Mouse (Mus musculus): ENCODE data around the gene Abi3.

Gene Abi3

GRCm38 (mm10) chr11:95827464-95828085, 14.7 kb downstream of the Abi3 start:
- CTCF ChIA-PET = interaction anchor here (0.6 to 3.1 kb wide), 10 partner anchors 9 to 153 kb away, joined by 3 to 15 read pairs (median 4); partner anchors contain the start of gene Abi3

- CTCF ChIA-PET = interaction anchor here (0.9 to 3.1 kb wide), 3 partner anchors 27 to 153 kb away, joined by 4 to 15 read pairs (median 9); no protein-coding TSS in a partner anchor
These were observed 15.2 kb downstream of the Abi3 start for GRCm38 (mm10) chr11:95827168-95827447.

- CTCF ChIA-PET = interaction anchor here (1.3 to 3.1 kb wide), 3 partner anchors 27 to 154 kb away, joined by 3 to 15 read pairs (median 9); no protein-coding TSS in a partner anchor
These were observed 15.7 kb downstream of the Abi3 start for GRCm38 (mm10) chr11:95826317-95827167.

GRCm38 (mm10) chr11:95825625-95826024, 16.7 kb downstream of the Abi3 start:
- CTCF ChIA-PET = interaction anchor here (1.3 kb wide), 1 partner anchor 29 kb away, joined by 3 read pairs; no protein-coding TSS in a partner anchor

GRCm38 (mm10) chr11:95824877-95825243, 17.4 kb downstream of the Abi3 start:
- CTCF ChIA-PET = interaction anchor here (0.9 to 1.1 kb wide), 3 partner anchors 26 to 74 kb away, joined by 3 to 5 read pairs (median 4); no protein-coding TSS in a partner anchor

- CTCF ChIA-PET = interaction anchor here (0.9 to 1.1 kb wide), 3 partner anchors 26 to 74 kb away, joined by 3 to 5 read pairs (median 4); no protein-coding TSS in a partner anchor
These were observed 18.0 kb downstream of the Abi3 start, which contains the start of gene Phospho1 for GRCm38 (mm10) chr11:95824071-95824876. Gene Phospho1 (plus strand): TSS chr11:95824499.

GRCm38 (mm10) chr11:95822437-95822836, 19.8 kb downstream of the Abi3 start:
- CTCF ChIA-PET = no interaction called here

- CTCF ChIA-PET = no interaction called here
These were observed 20.8 kb downstream of the Abi3 start for GRCm38 (mm10) chr11:95821511-95821910.

- CTCF ChIA-PET = no interaction called here
These were observed 23.1 kb downstream of the Abi3 start for GRCm38 (mm10) chr11:95819138-95819537.

- CTCF ChIA-PET = no interaction called here
These were observed 26.9 kb downstream of the Abi3 start for GRCm38 (mm10) chr11:95815412-95815811.

GRCm38 (mm10) chr11:95814857-95815256, 27.4 kb downstream of the Abi3 start:
- CTCF ChIA-PET = no interaction called here

- CTCF ChIA-PET = no interaction called here
These were observed 28.2 kb downstream of the Abi3 start for GRCm38 (mm10) chr11:95814101-95814500.

- CTCF ChIA-PET = no interaction called here
These were observed 30.1 kb downstream of the Abi3 start for GRCm38 (mm10) chr11:95812224-95812623.

GRCm38 (mm10) chr11:95811741-95812140, 30.5 kb downstream of the Abi3 start:
- CTCF ChIA-PET = no interaction called here

- CTCF ChIA-PET = no interaction called here
These were observed 31.4 kb downstream of the Abi3 start for GRCm38 (mm10) chr11:95810828-95811227.

- CTCF ChIA-PET = no interaction called here
These were observed 32.7 kb downstream of the Abi3 start for GRCm38 (mm10) chr11:95809603-95810002.

GRCm38 (mm10) chr11:95808448-95809011, 33.7 kb downstream of the Abi3 start:
- CTCF ChIA-PET = no interaction called here

GRCm38 (mm10) chr11:95807884-95808283, 34.4 kb downstream of the Abi3 start:
- CTCF ChIA-PET = no interaction called here

GRCm38 (mm10) chr11:95805527-95805926, 36.7 kb downstream of the Abi3 start:
- CTCF ChIA-PET = interaction anchor here (1.0 kb wide), 1 partner anchor 22 kb away, joined by 3 read pairs; no protein-coding TSS in a partner anchor

GRCm38 (mm10) chr11:95805010-95805409, 37.3 kb downstream of the Abi3 start:
- CTCF ChIA-PET = interaction anchor here (1.0 kb wide), 1 partner anchor 23 kb away, joined by 3 read pairs; no protein-coding TSS in a partner anchor

GRCm38 (mm10) chr11:95795582-95795981, 46.7 kb downstream of the Abi3 start:
- CTCF ChIA-PET = no interaction called here

Measured in spleen, embryonic (tissue).